Mouse (Mus musculus): ENCODE results near the gene Hepacam2.
"Not testable (repeated sequence)": the region's sequence is repeated elsewhere in the genome, so short reads cannot be mapped to it uniquely, and the experiment has no call there.

The Hepacam2 gene

DNA sequence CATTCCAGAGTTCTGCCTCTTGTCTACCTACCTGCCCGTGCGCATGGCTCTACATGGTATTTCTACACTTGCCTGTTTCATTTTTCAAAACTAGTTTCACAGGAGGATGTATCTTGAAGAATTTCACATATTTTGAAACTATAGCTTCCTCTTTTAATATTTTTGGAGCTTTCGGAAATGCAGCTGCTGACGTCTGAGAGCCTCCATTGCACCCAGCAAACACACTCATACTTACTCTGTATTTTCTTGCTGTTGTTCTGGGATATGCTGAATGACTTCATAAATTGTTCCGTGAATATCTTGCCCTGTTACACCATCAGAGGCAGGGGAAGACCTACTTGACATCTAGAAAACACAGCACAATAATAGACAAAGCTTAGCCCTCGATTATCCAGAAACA lies 35.1 kb downstream of the Hepacam2 start:
- no peak for DNase-seq

DNA sequence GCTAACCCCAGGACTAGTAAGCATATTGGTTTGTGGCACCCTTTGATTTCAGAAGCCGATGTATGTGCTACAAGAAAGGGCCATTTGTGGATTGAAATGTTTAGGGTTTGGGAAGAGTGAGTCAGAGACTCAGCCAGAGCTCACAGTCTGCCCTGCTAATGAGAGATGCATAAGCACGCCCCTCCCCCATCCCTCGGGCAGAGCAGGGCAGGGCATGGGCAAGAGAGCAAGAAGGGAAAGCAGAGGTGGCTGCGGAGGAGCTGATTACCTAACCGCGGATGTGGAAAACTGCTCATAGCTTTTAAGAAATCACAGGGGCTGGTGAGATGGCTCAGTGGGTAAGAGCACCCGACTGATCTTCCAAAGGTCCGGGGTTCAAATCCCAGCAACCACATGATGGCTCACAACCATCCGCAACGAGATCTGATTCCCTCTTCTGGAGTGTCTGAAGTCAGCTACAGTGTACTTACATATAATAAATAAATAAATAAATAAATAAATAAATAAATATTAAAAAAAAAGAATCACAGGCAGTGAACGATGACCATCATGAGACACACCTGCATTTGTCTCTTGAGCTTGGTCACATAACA lies 42.1 kb downstream of the Hepacam2 start:
- peak in 1 of 2 experiments; percentile 7 for DNase-seq

DNA sequence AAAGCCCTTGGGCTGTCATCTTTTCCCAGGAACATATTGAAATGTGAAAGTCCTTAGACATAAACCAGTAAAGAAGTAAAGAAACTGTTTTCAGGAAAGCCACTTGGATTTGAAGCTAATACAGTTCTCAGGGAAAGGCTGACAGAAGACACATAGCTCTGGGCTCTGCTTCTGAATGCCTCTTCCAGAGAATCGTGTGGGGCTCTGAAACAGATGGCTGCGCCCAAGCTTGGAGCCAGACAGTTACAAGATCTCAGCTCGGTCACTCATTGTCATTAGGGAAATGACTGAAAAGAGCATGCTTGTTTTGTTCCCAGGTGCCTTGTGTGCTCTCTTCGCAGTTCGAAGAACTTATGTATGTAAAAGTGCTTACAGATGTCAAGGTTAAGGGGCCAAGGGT lies 43.7 kb downstream of the Hepacam2 start:
- DNase-seq, result no peak

DNA sequence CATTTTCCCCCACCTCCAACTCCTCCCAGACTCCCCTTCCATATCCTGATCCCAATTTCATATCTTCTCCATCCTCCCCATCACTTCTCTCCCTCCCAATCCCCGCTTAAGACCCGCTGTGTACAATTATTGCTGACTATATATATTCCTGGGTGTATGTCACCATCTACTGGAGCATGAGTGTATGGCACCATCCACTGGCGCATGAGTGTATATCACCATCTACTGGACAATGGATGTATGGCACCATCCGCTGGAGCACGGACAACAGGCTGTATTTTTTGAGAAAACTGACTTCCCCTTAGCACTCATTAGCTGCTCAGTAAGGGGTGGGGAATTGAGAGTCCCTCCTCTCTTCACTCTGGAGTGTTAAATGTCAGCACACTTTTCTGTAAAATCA lies 50.7 kb downstream of the Hepacam2 start:
- DNase-seq, result peak; percentile 66 to 78

DNA sequence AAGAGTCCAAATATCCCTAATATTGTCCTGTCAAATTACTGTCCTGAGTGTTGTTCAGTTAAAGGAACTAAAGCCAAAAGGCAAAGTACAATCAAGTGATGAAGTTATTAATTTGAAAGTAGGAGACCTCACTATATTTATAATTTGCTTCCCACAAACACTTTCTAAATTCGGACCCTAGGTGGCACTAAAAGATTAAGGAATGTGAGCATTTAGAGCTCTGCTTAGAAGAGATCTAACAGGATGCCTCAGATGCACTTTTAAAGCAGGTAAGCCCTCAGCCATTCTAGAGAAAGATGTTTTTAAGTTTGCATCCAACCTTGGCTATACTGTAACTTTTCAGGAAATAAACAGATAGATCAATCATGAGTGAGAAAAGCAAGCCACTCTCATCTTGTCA lies 54.2 kb downstream of the Hepacam2 start:
- no peak for DNase-seq

DNA sequence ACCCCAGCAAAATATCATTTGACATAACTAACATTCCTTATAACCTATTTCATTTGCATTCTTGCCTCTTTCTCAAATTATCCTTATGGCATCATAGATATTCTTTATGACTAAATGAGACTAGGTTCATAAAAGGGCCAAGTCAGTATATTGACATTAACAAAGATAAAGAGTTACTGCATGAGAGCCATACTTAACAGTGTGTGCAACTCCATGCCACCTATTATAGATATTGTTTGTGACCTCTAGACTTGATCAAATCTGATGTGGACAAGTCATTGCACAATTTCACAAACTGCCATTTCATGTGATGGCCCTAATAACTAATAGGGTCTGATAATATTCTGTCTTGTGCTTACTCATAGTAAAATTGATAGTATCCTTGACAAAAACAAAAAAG lies 62.0 kb downstream of the Hepacam2 start:
- no peak for DNase-seq

DNA sequence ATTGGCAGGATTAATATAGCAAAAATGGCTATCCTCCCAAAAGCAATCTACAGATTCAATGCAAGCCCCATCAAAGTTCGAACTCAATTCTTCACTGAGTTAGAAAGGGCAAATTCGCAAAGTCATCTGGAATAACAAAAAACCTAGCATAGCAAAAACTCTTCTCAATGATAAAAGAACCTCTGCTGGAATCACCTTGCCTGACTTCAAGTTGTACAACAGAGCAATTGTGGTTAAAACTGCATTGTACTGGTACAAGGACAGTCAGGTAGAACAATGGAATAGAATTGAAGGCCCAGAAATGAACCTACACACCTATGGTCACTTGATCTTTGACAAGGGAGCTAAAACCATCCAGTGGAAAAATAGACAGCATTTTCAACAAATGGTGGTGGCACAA lies 67.1 kb downstream of the Hepacam2 start:
- DNase-seq, result not testable (repeated sequence)

DNA sequence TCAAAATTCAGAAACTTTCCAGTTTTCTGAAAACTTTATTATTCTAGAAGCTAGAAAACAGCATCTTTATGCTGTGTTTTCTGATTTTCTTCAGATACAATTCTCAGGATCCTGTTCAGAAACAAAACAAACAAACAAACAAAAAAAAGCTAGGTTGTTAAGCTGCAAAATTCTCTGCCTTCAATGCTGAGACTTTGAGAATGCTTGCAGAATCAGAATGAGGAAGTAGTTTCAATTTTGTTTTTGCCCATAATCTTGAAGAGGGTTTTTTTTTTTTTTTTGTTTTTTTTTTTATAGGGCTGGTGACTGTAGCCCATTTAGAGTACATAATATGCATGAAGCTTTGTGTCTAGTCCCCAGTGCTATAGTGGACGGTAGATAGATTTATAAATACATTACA lies 71.1 kb downstream of the Hepacam2 start:
- DNase-seq, result no peak

DNA sequence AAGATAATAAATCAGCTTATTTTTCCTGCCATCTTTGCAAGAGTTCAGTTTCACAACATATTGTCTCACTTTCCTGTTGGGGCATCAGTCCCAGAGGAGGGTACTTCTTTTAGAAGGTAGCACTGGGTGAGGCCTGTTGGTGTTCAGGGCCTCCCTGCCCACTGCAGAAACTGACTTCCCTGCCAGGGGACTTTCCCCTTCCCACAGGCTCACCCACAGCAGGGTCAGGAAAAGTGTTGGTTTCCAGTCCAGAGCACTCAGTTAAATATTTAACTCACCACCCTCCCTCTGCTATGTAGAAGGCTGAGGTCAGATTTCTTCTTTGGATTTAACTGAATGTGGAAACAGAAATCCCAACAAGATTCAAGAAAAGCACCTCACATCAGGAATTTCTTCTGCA lies 72.8 kb downstream of the Hepacam2 start:
- DNase-seq, result peak; percentile 65 to 92

DNA sequence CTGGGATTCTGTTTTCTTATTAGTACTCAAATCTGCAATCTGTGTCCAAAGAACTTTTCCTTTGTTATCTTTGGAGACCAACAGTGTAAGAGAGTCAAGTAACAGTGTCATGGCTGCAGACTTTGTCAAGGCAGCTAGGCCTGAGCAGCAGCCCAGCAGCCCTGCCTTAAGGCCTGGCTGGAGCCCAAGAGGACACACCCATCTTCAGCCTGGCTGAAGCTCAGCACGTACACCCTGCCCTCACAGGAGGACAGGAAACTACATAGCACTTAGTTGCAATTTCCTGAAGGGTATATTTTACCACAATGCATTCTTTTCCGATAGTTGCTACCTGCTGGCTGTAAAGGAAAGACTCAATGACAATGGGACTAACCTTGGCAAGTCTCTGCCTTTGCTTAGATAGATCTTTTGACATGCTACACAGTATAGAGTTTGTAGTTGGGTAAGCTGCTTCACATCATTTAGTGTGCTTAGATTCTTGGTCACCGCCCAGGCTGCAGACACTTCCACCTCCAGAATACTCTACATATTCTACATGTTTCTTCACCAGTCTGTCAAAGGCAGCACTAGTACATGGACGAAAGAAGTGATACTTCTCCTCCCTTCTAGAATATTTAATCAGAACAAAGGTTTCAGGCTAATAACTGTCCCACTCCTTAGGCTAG lies 73.4 kb downstream of the Hepacam2 start:
- DNase-seq, result peak; percentile 59 to 74
